Mouse (Mus musculus) liver, postnatal 0 days (tissue): ENCODE data around the gene Vmn1r113. TPM values are rescaled to one million over a fixed set of nuclear protein-coding genes. Genes with fewer than 3 reads are reported as not detected.
"Not testable (repeated sequence)": the region's sequence is repeated elsewhere in the genome, so short reads cannot be mapped to it uniquely, and the experiment has no call there.

ENCODE experiments used
- ATAC-seq: fragments of 200-750 bp; cut with Nextera tagmentation; 2 replicates; pipeline ENCODE4 v1.8.0; 2017; ENCODE audit warnings: mild to moderate bottlenecking, moderate library complexity
- DNase-seq: peaks from one replicate; pipeline ENCODE4 v3.0.0-alpha.2; 2016
- H3K27ac ChIP-seq: fragments of 300-500 bp; sonication (generic); 2 replicates; pipeline ENCODE4 v1.5.1; 2014; ENCODE audit warnings: antibody characterized with exemption, moderate library complexity, mild to moderate bottlenecking, low read depth
- H3K27me3 ChIP-seq: fragments of 300-500 bp; sonication (generic); 2 replicates; pipeline ENCODE4 v1.6.1; 2014; ENCODE audit warnings: low read length, control low read depth, mixed read lengths; ENCODE audit not compliant: insufficient read depth
- H3K36me3 ChIP-seq: fragments of 300-500 bp; sonication (generic); replicated peaks from 2 replicates; pipeline ENCODE4 v1.6.1; 2014; ENCODE audit warnings: mild to moderate bottlenecking, control low read depth, low read length, moderate library complexity, mixed read lengths; ENCODE audit not compliant: insufficient read depth
- H3K4me1 ChIP-seq: fragments of 300-500 bp; sonication (generic); 2 replicates; pipeline ENCODE4 v1.6.1; 2014; ENCODE audit warnings: antibody characterized with exemption, mild to moderate bottlenecking, control low read depth; ENCODE audit not compliant: insufficient read depth
- H3K4me2 ChIP-seq: fragments of 300-500 bp; sonication (generic); 2 replicates; pipeline ENCODE4 v1.6.1; 2014; ENCODE audit warnings: low read depth, mild to moderate bottlenecking, low read length, moderate library complexity, mixed read lengths
- H3K4me3 ChIP-seq: fragments of 300-500 bp; sonication (generic); 2 replicates; pipeline ENCODE4 v1.5.1; 2014; ENCODE audit warnings: low read depth, low read length
- H3K9ac ChIP-seq: fragments of 300-500 bp; sonication (generic); replicated peaks from 2 replicates; pipeline ENCODE4 v1.6.1; 2014; ENCODE audit warnings: mild to moderate bottlenecking, moderate library complexity
- H3K9me3 ChIP-seq: fragments of 300-500 bp; sonication (generic); 2 replicates; pipeline ENCODE4 v1.6.1; 2016; ENCODE audit warnings: mild to moderate bottlenecking, control low read depth, low read length, mixed read lengths
- WGBS: fragments of 180-500 bp; shearing (Covaris S2); extraction: QIAGEN DNeasy Blood & Tissue Kit; methylation state at CpG from one replicate; pipeline ENCODE4 v1.1.7; 2014; ENCODE audit not compliant: insufficient replicate concordance; 5-methylcytosine and 5-hydroxymethylcytosine counted together
- polyA plus RNA-seq: library from polyadenylated mRNA; unstranded; fragments of >200 nt; fragmentation: Nextera tagmentation; extraction: Ambion mirVana; gene quantifications from 2 replicates; pipeline ENCODE4 v1.2.1, GENCODE M21; 2015

The Vmn1r113 gene
- not detected in 2 replicates for polyA plus RNA-seq

GRCm38 (mm10) chr7:20786985-20787384, at the start of gene Vmn1r113:
Gene Vmn1r113 (plus strand): TSS chr7:20787285.
- H3K4me1 ChIP-seq, H3K27ac ChIP-seq, ATAC-seq, H3K36me3 ChIP-seq, H3K4me3 ChIP-seq, H3K9me3 ChIP-seq, DNase-seq, H3K27me3 ChIP-seq, H3K9ac ChIP-seq, H3K4me2 ChIP-seq: not testable (repeated sequence)
- 50% methylated on average over 2 of the region's 2 CpGs for WGBS

GRCm38 (mm10) chr7:20770885-20771284, 16.2 kb upstream of the Vmn1r113 start, which contains the start of gene Vmn1r112:
Gene Vmn1r112 (plus strand): TSS chr7:20771185.
- H3K27ac ChIP-seq, DNase-seq, H3K4me3 ChIP-seq, H3K9me3 ChIP-seq, H3K36me3 ChIP-seq, H3K4me1 ChIP-seq, H3K9ac ChIP-seq, H3K4me2 ChIP-seq, H3K27me3 ChIP-seq, ATAC-seq: not testable (repeated sequence)
- no CpG with 5 or more reads among the region's 3 CpGs for WGBS

GRCm38 (mm10) chr7:20812086-20812485, 25.0 kb downstream of the Vmn1r113 start, which contains the start of gene Vmn1r114:
Gene Vmn1r114 (minus strand): TSS chr7:20812186.
- not testable (repeated sequence) for H3K9me3 ChIP-seq

More at GRCm38 (mm10) chr7:20812086-20812485, 25.0 kb downstream of the Vmn1r113 start, which contains the start of gene Vmn1r114:
- not testable (repeated sequence) for H3K36me3 ChIP-seq, H3K27me3 ChIP-seq, H3K27ac ChIP-seq, ATAC-seq, H3K9ac ChIP-seq, H3K4me2 ChIP-seq, DNase-seq, H3K4me1 ChIP-seq, H3K4me3 ChIP-seq
- WGBS = no CpG with 5 or more reads among the region's 5 CpGs

Other genes starting within 250 kb of the Vmn1r113 start
- not detected in 2 replicates for gene Gm5726, start 241.5 kb upstream of the Vmn1r113 start, polyA plus RNA-seq
- gene Gm4141, start 211.0 kb upstream of the Vmn1r113 start, polyA plus RNA-seq = not detected in 2 replicates
- gene Gm4513, start 188.3 kb upstream of the Vmn1r113 start, polyA plus RNA-seq = not detected in 2 replicates
- not detected in 2 replicates for gene Vmn1r107, start 118.4 kb upstream of the Vmn1r113 start, polyA plus RNA-seq
- not detected in 2 replicates for gene Vmn1r111, start 84.1 kb upstream of the Vmn1r113 start, polyA plus RNA-seq
- gene Gm10668, start 56.7 kb upstream of the Vmn1r113 start, polyA plus RNA-seq = not detected in 2 replicates
- not detected in 2 replicates for gene Vmn1r112, start 16.1 kb upstream of the Vmn1r113 start, polyA plus RNA-seq
- not detected in 2 replicates for gene Vmn1r114, start 24.9 kb downstream of the Vmn1r113 start, polyA plus RNA-seq
- gene Vmn1r115, start 57.7 kb downstream of the Vmn1r113 start, polyA plus RNA-seq = not detected in 2 replicates
- gene Vmn1r116, start 85.0 kb downstream of the Vmn1r113 start, polyA plus RNA-seq = not detected in 2 replicates
- not detected in 2 replicates for gene Vmn1r117, start 96.8 kb downstream of the Vmn1r113 start, polyA plus RNA-seq
- not detected in 2 replicates for gene Vmn1r118, start 125.1 kb downstream of the Vmn1r113 start, polyA plus RNA-seq
- gene Vmn1r119, start 225.2 kb downstream of the Vmn1r113 start, polyA plus RNA-seq = not detected in 2 replicates